Mouse (Mus musculus) lung, postnatal 0 days (tissue): ENCODE measurements around the gene Zmat3.

ENCODE experiments used
- CTCF ChIP-seq: IDR thresholded peaks from 2 replicates; pipeline ENCODE4 v1.5.1; 2016; ENCODE audit warnings: antibody characterized with exemption, mild to moderate bottlenecking
- EP300 ChIP-seq: IDR thresholded peaks from 2 replicates; pipeline ENCODE4 v1.6.1; 2016; ENCODE audit warnings: antibody characterized with exemption, mild to moderate bottlenecking, control low read depth

DNA sequence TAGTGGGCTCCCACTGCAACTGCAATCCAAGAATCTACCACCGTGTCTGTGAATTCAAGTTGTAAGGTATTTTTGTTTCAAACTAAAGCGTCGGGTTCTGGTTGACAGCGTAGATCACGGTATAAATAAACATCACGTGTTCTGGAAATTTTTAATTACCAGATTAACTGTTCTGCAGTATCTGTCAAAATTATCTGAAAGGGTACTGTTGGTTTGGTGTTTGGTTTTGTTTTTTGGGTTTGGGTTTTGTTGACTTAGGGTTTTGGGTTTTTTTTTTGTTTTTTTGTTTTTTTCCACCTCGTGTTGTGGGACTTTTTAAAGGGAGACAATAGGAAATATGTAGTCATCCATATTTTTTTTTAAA is 32.3 kb upstream of the Zmat3 start:
- TF ChIP-seq EP300, result no peak
- TF ChIP-seq CTCF, result no peak
